Mouse (Mus musculus): ENCODE data around the gene Ncoa4. TPM values are rescaled to one million over a fixed set of nuclear protein-coding genes. Genes with fewer than 3 reads are reported as not detected.

The Ncoa4 gene
- total RNA-seq, 2 experiments from 2014 or later: 102 to 111 TPM

DNA sequence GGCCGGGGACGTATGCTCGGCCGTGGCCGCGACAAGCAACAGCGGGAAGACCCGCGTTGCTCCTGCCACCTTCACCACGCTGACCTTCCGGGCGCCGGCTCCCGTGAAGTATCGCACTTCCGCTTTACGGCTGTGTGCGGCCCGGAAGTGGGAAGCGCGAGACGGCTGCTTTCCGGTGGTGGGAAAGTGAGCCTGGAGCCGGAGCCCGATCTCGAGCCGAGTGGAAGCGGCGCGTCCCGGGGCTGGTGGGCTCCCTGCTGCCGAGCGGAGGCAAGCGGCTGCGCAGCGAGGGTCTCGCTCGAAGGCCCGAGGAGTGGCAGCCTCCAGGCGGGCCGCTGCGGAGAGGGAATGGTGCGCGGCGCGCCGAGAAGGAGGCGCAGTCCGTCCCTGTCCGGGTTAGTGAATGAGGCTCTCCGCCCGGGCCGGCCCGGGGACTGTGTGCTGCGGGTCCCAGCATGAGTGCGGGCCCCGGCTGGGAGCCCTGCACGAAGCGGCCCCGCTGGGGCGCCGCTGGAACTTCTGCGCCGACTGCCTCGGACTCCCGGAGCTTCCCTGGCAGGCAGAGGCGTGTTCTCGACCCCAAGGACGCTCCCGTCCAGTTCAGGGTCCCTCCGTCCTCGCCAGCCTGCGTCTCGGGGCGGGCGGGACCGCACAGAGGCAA lies 42.3 kb downstream of the Ncoa4 start, which contains the start of the genes Timm23 and Parg:
Timm23 (minus strand) TSS at position 108 of the 661 bp plus-strand sequence.
Parg (plus strand) TSS at position 159 of the 661 bp plus-strand sequence.
- DNase-seq: peak; percentile 90 to 91

DNA sequence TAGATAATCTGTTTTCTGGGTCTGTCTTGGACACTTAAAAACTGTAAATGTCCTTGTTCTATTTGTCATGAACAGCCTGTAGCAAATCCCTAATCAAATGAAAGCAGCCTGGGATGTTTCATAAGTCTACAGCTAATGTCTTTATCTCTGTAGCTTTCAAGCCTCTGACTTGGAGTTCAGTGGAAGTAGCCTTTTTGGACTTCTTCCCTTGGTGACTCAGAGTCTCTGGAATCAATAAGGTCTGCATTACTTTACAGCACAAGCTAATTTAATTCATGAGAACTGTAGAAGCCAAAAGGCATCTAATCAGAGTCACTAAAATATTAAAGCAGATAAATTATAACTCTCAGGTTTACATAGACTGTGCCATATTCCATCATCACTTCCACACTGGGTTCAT lies 66.9 kb downstream of the Ncoa4 start:
- no peak for DNase-seq

DNA sequence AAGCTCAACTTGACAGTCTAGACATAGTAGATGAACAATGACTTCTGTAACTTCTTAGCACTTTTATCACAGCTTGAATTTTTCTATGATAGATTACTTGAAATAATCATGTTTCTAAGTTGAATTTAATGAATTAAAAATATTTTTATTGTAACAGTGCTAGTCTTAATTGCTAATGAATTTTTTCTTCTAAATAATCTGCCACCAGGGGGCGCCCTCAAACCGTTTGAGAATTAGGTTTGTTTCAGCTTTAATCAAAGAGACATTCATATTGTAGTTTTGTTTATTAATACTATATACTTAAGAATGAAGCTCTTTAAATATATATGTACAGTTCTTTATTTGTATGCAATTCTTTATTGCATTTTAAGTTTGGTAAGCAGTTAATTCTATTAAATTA lies 69.3 kb downstream of the Ncoa4 start:
- DNase-seq: peak; percentile 16 to 37

Other genes starting within 250 kb of the Ncoa4 start
- gene Galnt15, start 130.9 kb upstream of the Ncoa4 start, total RNA-seq (2021): 1 to 10 TPM; 1.2 to 3.6 TPM
- 10 to 100 TPM; 14.3 to 19.2 TPM for gene Oxnad1, start 74.5 kb upstream of the Ncoa4 start, total RNA-seq (2021)
- 10 to 100 TPM; 35.1 to 37.5 TPM for gene Dph3, start 74.1 kb upstream of the Ncoa4 start, total RNA-seq (2021)
- not detected for gene Msmb, start 17.8 kb upstream of the Ncoa4 start, total RNA-seq (2021)
- 10 to 100 TPM; 71.3 to 81.9 TPM for gene Timm23, start 42.0 kb downstream of the Ncoa4 start, total RNA-seq (2021)
- 10 to 100 TPM; 43.0 to 49.8 TPM for gene Parg, start 42.1 kb downstream of the Ncoa4 start, total RNA-seq (2021)
- gene Ogdhl, start 162.2 kb downstream of the Ncoa4 start, total RNA-seq (2021): 10 to 100 TPM; 79.9 to 84.8 TPM
- gene 1700024G13Rik, start 228.5 kb downstream of the Ncoa4 start, total RNA-seq (2021): not detected

All from layer of hippocampus, postnatal 36 days (tissue).